Mouse (Mus musculus) lung, adult 2 months (tissue): Measurements from ENCODE around the gene Cep57. TPM values are rescaled to one million over a fixed set of nuclear protein-coding genes. Genes with fewer than 3 reads are reported as not detected.

Experiments used
- DNase-seq: peaks from one replicate; pipeline ENCODE4 v3.0.0; 2022
- H3K4me1 ChIP-seq: fragments of 200-500 bp; 2 replicates; pipeline ENCODE4 v1.6.1; 2011; ENCODE audit warnings: low read length; ENCODE audit not compliant: control insufficient read depth, insufficient read depth
- H3K4me3 ChIP-seq: fragments of 200-500 bp; replicated peaks from 2 replicates; pipeline ENCODE3; 2011; ENCODE audit warnings: low read depth, mild to moderate bottlenecking, control low read depth, low read length; ENCODE audit errors: extremely low read depth
- CTCF ChIP-seq: fragments of 200-500 bp; IDR thresholded peaks from 2 replicates; pipeline ENCODE4 v1.5.1; 2011; ENCODE audit warnings: mild to moderate bottlenecking, low read length, control low read depth; ENCODE audit not compliant: insufficient read depth
- POLR2A ChIP-seq: fragments of 200-500 bp; IDR thresholded peaks from 2 replicates; pipeline ENCODE4 v1.6.1; 2011; ENCODE audit warnings: low read depth, mild to moderate bottlenecking, control low read depth, low read length, borderline replicate concordance; ENCODE audit errors: extremely low read depth
- WGBS: fragments of 180-500 bp; shearing (Covaris S2); methylation state at CpG from one replicate; pipeline ENCODE4 v1.1.7; 2018; 5-methylcytosine and 5-hydroxymethylcytosine counted together
- polyA plus RNA-seq: library from polyadenylated mRNA; depleted of rRNA; stranded (reverse); fragments of >200 nt; gene quantifications from 2 replicates; pipeline ENCODE4 v1.2.3, GENCODE M21; 2012; rRNA removed

Gene Cep57
- polyA plus RNA-seq, result 7.4 and 10.5 TPM in 2 replicates

GRCm38 (mm10) chr9:13826832-13827405 is at the start of gene Cep57:
Gene Cep57, minus strand, starts transcription at chr9:13827107.
- peak; percentile 93 for DNase-seq
- Histone ChIP-seq H3K4me3 (peak within 1 kb of the TSS; percentile 92), H3K4me1 (peaks cover 8% of the 10 kb centered on the region)
- TF ChIP-seq CTCF, result no peak
- TF ChIP-seq POLR2A, result peak; percentile 66; the same call in 1 of the 2 replicates
- under 1% methylated on average over 44 of the region's 44 CpGs for WGBS

- TF ChIP-seq POLR2A (no peak), CTCF (no peak)
- Histone ChIP-seq H3K4me1 (no peaks in the 10 kb centered on the region), H3K4me3 (no peak overlapping the region)
- WGBS, result 27% methylated on average over 2 of the region's 2 CpGs
- DNase-seq, result no peak
Observed at GRCm38 (mm10) chr9:13875340-13875739, 48.4 kb upstream of the Cep57 start.

GRCm38 (mm10) chr9:13874359-13874758 is 47.5 kb upstream of the Cep57 start:
- 39% methylated on average over 2 of the region's 2 CpGs for WGBS
- no peak for DNase-seq
- TF ChIP-seq CTCF (no peak), POLR2A (no peak)
- no peaks in the 10 kb centered on the region for H3K4me1 ChIP-seq
- no peak overlapping the region for H3K4me3 ChIP-seq

GRCm38 (mm10) chr9:13871631-13872030 is 44.7 kb upstream of the Cep57 start:
- TF ChIP-seq CTCF (no peak), POLR2A (no peak)
- 86% methylated on average over 7 of the region's 7 CpGs for WGBS
- no peak overlapping the region for H3K4me3 ChIP-seq
- no peaks in the 10 kb centered on the region for H3K4me1 ChIP-seq
- no peak for DNase-seq

GRCm38 (mm10) chr9:13867646-13868045 is 40.7 kb upstream of the Cep57 start:
- TF ChIP-seq CTCF (no peak), POLR2A (no peak)
- DNase-seq, result no peak
- 59% methylated on average over 2 of the region's 2 CpGs for WGBS
- Histone ChIP-seq H3K4me1 (no peaks in the 10 kb centered on the region), H3K4me3 (no peak overlapping the region)

- no peaks in the 10 kb centered on the region for H3K4me1 ChIP-seq
- no peak for DNase-seq
- WGBS, result 64% methylated on average over 4 of the region's 4 CpGs
- no peak overlapping the region for H3K4me3 ChIP-seq
- TF ChIP-seq CTCF (no peak), POLR2A (no peak)
Observed at GRCm38 (mm10) chr9:13856777-13857176, 29.9 kb upstream of the Cep57 start.

- WGBS, result 82% methylated on average over 1 of the region's 1 CpGs
- TF ChIP-seq CTCF, result no peak
- no peak for TF ChIP-seq POLR2A
- Histone ChIP-seq H3K4me3 (no peak overlapping the region), H3K4me1 (no peaks in the 10 kb centered on the region)
- no peak for DNase-seq
Observed at GRCm38 (mm10) chr9:13856247-13856646, 29.3 kb upstream of the Cep57 start.

GRCm38 (mm10) chr9:13853876-13854275 is 27.0 kb upstream of the Cep57 start:
- TF ChIP-seq POLR2A (no peak), CTCF (no peak)
- no peaks in the 10 kb centered on the region for H3K4me1 ChIP-seq
- no peak overlapping the region for H3K4me3 ChIP-seq
- no peak for DNase-seq
- 30% methylated on average over 3 of the region's 3 CpGs for WGBS

GRCm38 (mm10) chr9:13848481-13849480 is 21.9 kb upstream of the Cep57 start:
- Histone ChIP-seq H3K4me3 (no peak overlapping the region), H3K4me1 (no peaks in the 10 kb centered on the region)
- DNase-seq, result no peak
- 84% methylated on average over 10 of the region's 10 CpGs for WGBS
- 0 out of 2 replicates have a peak, but pooled peaks have one; percentile 22 for TF ChIP-seq CTCF
- TF ChIP-seq POLR2A, result no peak
